Mouse (Mus musculus): ENCODE measurements around the gene Castor2. TPM values are rescaled to one million over a fixed set of nuclear protein-coding genes. Genes with fewer than 3 reads are reported as not detected.

Castor2 gene
- polyA plus RNA-seq, 1 experiment from 2014 or later: 28.8 TPM

GRCm38 (mm10) chr5:134098976-134099375, 535 bp upstream of the Castor2 start:
- Histone ChIP-seq H3K9ac (replicated peaks; ENCODE audit: low read depth, low read length) (peak overlapping the region; percentile 81), H3K4me3 (ENCODE audit: low read depth, low read length) (peak overlapping the region; percentile 81), H3K4me1 (ENCODE audit: control insufficient read depth, insufficient read depth, low read length) (peaks cover 18% of the 10 kb centered on the region), H3K36me3 (ENCODE audit: control insufficient read depth, insufficient read depth, low read length) (no peaks in the 10 kb centered on the region), H3K27me3 (ENCODE audit: control insufficient read depth, insufficient read depth, low read length) (no peaks in the 10 kb centered on the region), H3K9me3 (ENCODE audit: control insufficient read depth, low read length) (no peaks in the 10 kb centered on the region), H3K4me2 (ENCODE audit: low read depth, low read length) (peak overlapping the region; percentile 58), H3K27ac (ENCODE audit: low read depth, low read length) (peak overlapping the region; percentile 75)
- ATAC-seq (ENCODE audit: low read depth): peak; percentile 45
- under 1% methylated on average over 17 of the region's 17 CpGs for WGBS

- Histone ChIP-seq H3K27me3 (ENCODE audit: control insufficient read depth, insufficient read depth, low read length) (no peaks in the 10 kb centered on the region), H3K9ac (replicated peaks; ENCODE audit: low read depth, low read length) (peak overlapping the region; percentile 81), H3K4me2 (ENCODE audit: low read depth, low read length) (peak overlapping the region; percentile 58), H3K9me3 (ENCODE audit: control insufficient read depth, low read length) (no peaks in the 10 kb centered on the region), H3K4me3 (ENCODE audit: low read depth, low read length) (peak overlapping the region; percentile 81), H3K27ac (ENCODE audit: low read depth, low read length) (peak overlapping the region; percentile 80; the same call in 1 of the 2 replicates), H3K4me1 (ENCODE audit: control insufficient read depth, insufficient read depth, low read length) (peaks cover 18% of the 10 kb centered on the region), H3K36me3 (ENCODE audit: control insufficient read depth, insufficient read depth, low read length) (no peaks in the 10 kb centered on the region; the same call in 1 of the 2 replicates)
- peak; percentile 12; the same call in 1 of the 2 replicates for ATAC-seq (ENCODE audit: low read depth)
- 1% methylated on average over 17 of the region's 17 CpGs for WGBS
Measured at GRCm38 (mm10) chr5:134100232-134100771, 791 bp downstream of the Castor2 start.

DNA sequence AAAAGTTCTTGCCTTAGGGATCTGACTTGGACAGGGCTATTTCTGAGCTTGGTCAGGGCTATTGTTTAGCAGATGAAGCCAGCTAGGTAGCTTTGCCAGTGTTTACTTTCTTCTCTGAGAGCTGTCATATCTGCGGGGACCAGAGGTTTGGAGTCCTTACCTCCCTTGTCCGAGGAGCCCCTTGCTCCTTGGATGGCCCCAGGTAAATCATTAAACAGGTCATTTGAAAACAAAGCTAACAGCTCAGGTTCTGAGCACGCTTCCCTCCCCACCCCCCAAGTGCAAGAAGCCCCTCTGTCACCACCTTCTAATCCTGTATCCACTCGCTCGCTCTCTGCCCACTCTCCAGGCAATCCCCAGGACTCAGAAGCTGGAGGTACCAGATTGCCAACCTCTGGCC, 1.8 kb downstream of the Castor2 start:
- H3K36me3 ChIP-seq (ENCODE audit: control insufficient read depth, insufficient read depth, low read length): no peaks in the 10 kb centered on the region; the same call in 1 of the 2 replicates
- peak overlapping the region; percentile 28; the same call in 1 of the 2 replicates for H3K9ac ChIP-seq (replicated peaks; ENCODE audit: low read depth, low read length)
- WGBS: 59% methylated on average over 5 of the region's 5 CpGs
- no peak for ATAC-seq (ENCODE audit: low read depth)
- H3K9me3 ChIP-seq (ENCODE audit: control insufficient read depth, low read length): no peaks in the 10 kb centered on the region
- H3K27me3 ChIP-seq (ENCODE audit: control insufficient read depth, insufficient read depth, low read length): no peaks in the 10 kb centered on the region
- no peak overlapping the region for H3K27ac ChIP-seq (ENCODE audit: low read depth, low read length)
- peak overlapping the region; percentile 81 for H3K4me3 ChIP-seq (ENCODE audit: low read depth, low read length)
- peak overlapping the region; percentile 58 for H3K4me2 ChIP-seq (ENCODE audit: low read depth, low read length)
- H3K4me1 ChIP-seq (ENCODE audit: control insufficient read depth, insufficient read depth, low read length): peaks cover 18% of the 10 kb centered on the region

GRCm38 (mm10) chr5:134101883-134102282, 2.4 kb downstream of the Castor2 start:
- Histone ChIP-seq H3K36me3 (ENCODE audit: control insufficient read depth, insufficient read depth, low read length) (no peaks in the 10 kb centered on the region; the same call in 1 of the 2 replicates), H3K4me1 (ENCODE audit: control insufficient read depth, insufficient read depth, low read length) (peaks cover 18% of the 10 kb centered on the region), H3K27ac (ENCODE audit: low read depth, low read length) (no peak overlapping the region), H3K4me3 (ENCODE audit: low read depth, low read length) (peak overlapping the region; percentile 81; the same call in 1 of the 2 replicates), H3K27me3 (ENCODE audit: control insufficient read depth, insufficient read depth, low read length) (no peaks in the 10 kb centered on the region), H3K4me2 (ENCODE audit: low read depth, low read length) (peak overlapping the region; percentile 58), H3K9ac (replicated peaks; ENCODE audit: low read depth, low read length) (peak overlapping the region; percentile 28; the same call in 1 of the 2 replicates), H3K9me3 (ENCODE audit: control insufficient read depth, low read length) (no peaks in the 10 kb centered on the region)
- 28% methylated on average over 5 of the region's 5 CpGs for WGBS
- no peak for ATAC-seq (ENCODE audit: low read depth)

- no peak overlapping the region for H3K4me3 ChIP-seq (ENCODE audit: low read depth, low read length)
- H3K27me3 ChIP-seq (ENCODE audit: control insufficient read depth, insufficient read depth, low read length): no peaks in the 10 kb centered on the region
- ATAC-seq (ENCODE audit: low read depth): no peak
- no peaks in the 10 kb centered on the region; the same call in 1 of the 2 replicates for H3K36me3 ChIP-seq (ENCODE audit: control insufficient read depth, insufficient read depth, low read length)
- 74% methylated on average over 6 of the region's 6 CpGs for WGBS
- H3K9me3 ChIP-seq (ENCODE audit: control insufficient read depth, low read length): no peaks in the 10 kb centered on the region
- peaks cover 18% of the 10 kb centered on the region for H3K4me1 ChIP-seq (ENCODE audit: control insufficient read depth, insufficient read depth, low read length)
- no peak overlapping the region for H3K4me2 ChIP-seq (ENCODE audit: low read depth, low read length)
- no peak overlapping the region for H3K9ac ChIP-seq (replicated peaks; ENCODE audit: low read depth, low read length)
- H3K27ac ChIP-seq (ENCODE audit: low read depth, low read length): no peak overlapping the region
Measured at GRCm38 (mm10) chr5:134102720-134103119, 3.2 kb downstream of the Castor2 start.

GRCm38 (mm10) chr5:134105829-134106228, 6.3 kb downstream of the Castor2 start:
- Histone ChIP-seq H3K27me3 (ENCODE audit: control insufficient read depth, insufficient read depth, low read length) (no peaks in the 10 kb centered on the region), H3K36me3 (ENCODE audit: control insufficient read depth, insufficient read depth, low read length) (no peaks in the 10 kb centered on the region; the same call in 1 of the 2 replicates), H3K9ac (replicated peaks; ENCODE audit: low read depth, low read length) (no peak overlapping the region), H3K9me3 (ENCODE audit: control insufficient read depth, low read length) (no peaks in the 10 kb centered on the region), H3K4me3 (ENCODE audit: low read depth, low read length) (no peak overlapping the region), H3K4me1 (ENCODE audit: control insufficient read depth, insufficient read depth, low read length) (peaks cover 16% of the 10 kb centered on the region), H3K27ac (ENCODE audit: low read depth, low read length) (no peak overlapping the region), H3K4me2 (ENCODE audit: low read depth, low read length) (no peak overlapping the region)
- no peak for ATAC-seq (ENCODE audit: low read depth)
- WGBS: 88% methylated on average over 8 of the region's 8 CpGs

DNA sequence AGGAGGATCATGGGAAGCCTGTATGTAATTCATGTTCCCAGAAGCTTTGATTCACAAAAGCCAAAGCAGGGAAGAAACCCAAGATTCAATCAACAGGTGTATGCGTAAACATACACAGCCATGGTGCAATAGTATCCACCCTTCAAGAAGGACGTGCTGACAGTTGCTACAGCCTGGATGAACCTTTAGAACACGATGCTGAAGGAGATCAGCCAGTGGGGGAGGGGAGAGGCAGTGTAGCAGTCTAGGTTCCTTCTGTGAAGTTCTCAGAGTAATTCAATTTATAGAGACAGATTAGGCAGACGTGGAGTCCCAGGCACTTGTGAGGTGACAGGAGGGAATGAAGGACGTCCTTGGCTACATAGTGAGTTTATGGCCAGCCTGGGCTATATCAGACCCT, 15.5 kb downstream of the Castor2 start:
- peaks cover 3% of the 10 kb centered on the region; the same call in 1 of the 2 replicates for H3K36me3 ChIP-seq (ENCODE audit: control insufficient read depth, insufficient read depth, low read length)
- no peak for ATAC-seq (ENCODE audit: low read depth)

GRCm38 (mm10) chr5:134115639-134116259, 16.2 kb downstream of the Castor2 start:
- no peak overlapping the region for H3K9ac ChIP-seq (replicated peaks; ENCODE audit: low read depth, low read length)
- no peak overlapping the region for H3K27ac ChIP-seq (ENCODE audit: low read depth, low read length)
- peaks cover 3% of the 10 kb centered on the region; the same call in 1 of the 2 replicates for H3K36me3 ChIP-seq (ENCODE audit: control insufficient read depth, insufficient read depth, low read length)
- ATAC-seq (ENCODE audit: low read depth): no peak
- H3K9me3 ChIP-seq (ENCODE audit: control insufficient read depth, low read length): no peaks in the 10 kb centered on the region
- WGBS: 91% methylated on average over 7 of the region's 7 CpGs
- H3K4me1 ChIP-seq (ENCODE audit: control insufficient read depth, insufficient read depth, low read length): no peaks in the 10 kb centered on the region
- H3K4me3 ChIP-seq (ENCODE audit: low read depth, low read length): no peak overlapping the region
- H3K27me3 ChIP-seq (ENCODE audit: control insufficient read depth, insufficient read depth, low read length): no peaks in the 10 kb centered on the region
- H3K4me2 ChIP-seq (ENCODE audit: low read depth, low read length): no peak overlapping the region

More for the DNA sequence above, 15.5 kb downstream of the Castor2 start:
- Histone ChIP-seq H3K4me1 (ENCODE audit: control insufficient read depth, insufficient read depth, low read length) (no peaks in the 10 kb centered on the region), H3K27me3 (ENCODE audit: control insufficient read depth, insufficient read depth, low read length) (no peaks in the 10 kb centered on the region), H3K4me2 (ENCODE audit: low read depth, low read length) (no peak overlapping the region), H3K9me3 (ENCODE audit: control insufficient read depth, low read length) (no peaks in the 10 kb centered on the region), H3K27ac (ENCODE audit: low read depth, low read length) (no peak overlapping the region), H3K4me3 (ENCODE audit: low read depth, low read length) (no peak overlapping the region), H3K9ac (replicated peaks; ENCODE audit: low read depth, low read length) (no peak overlapping the region)
- 79% methylated on average over 5 of the region's 5 CpGs for WGBS

- Histone ChIP-seq H3K4me3 (ENCODE audit: low read depth, low read length) (no peak overlapping the region), H3K4me1 (ENCODE audit: control insufficient read depth, insufficient read depth, low read length) (no peaks in the 10 kb centered on the region), H3K27ac (ENCODE audit: low read depth, low read length) (no peak overlapping the region), H3K9me3 (ENCODE audit: control insufficient read depth, low read length) (no peaks in the 10 kb centered on the region), H3K9ac (replicated peaks; ENCODE audit: low read depth, low read length) (no peak overlapping the region), H3K27me3 (ENCODE audit: control insufficient read depth, insufficient read depth, low read length) (no peaks in the 10 kb centered on the region), H3K4me2 (ENCODE audit: low read depth, low read length) (no peak overlapping the region), H3K36me3 (ENCODE audit: control insufficient read depth, insufficient read depth, low read length) (peaks cover 3% of the 10 kb centered on the region; the same call in 1 of the 2 replicates)
- no peak for ATAC-seq (ENCODE audit: low read depth)
- 89% methylated on average over 15 of the region's 15 CpGs for WGBS
Measured at GRCm38 (mm10) chr5:134118798-134119407, 19.4 kb downstream of the Castor2 start.
